Mouse (Mus musculus) ovary, postnatal 14 days (tissue): ENCODE measurements around the gene Lkaaear1.

Experiments
- DNase-seq: peaks from one replicate; pipeline ENCODE4 v3.0.0; 2022; ENCODE audit warnings: low spot score

Lkaaear1 gene

GRCm38 (mm10) chr2:181683381-181683780 is 14.9 kb downstream of the Lkaaear1 start:
- no peak for DNase-seq

- no peak for DNase-seq
Measured at GRCm38 (mm10) chr2:181681978-181682377, 16.3 kb downstream of the Lkaaear1 start.

GRCm38 (mm10) chr2:181680716-181681117 is 17.5 kb downstream of the Lkaaear1 start:
- no peak for DNase-seq

- no peak for DNase-seq
Measured at GRCm38 (mm10) chr2:181679951-181680715, 18.1 kb downstream of the Lkaaear1 start, which contains the start of gene Tcea2. TSS of gene Tcea2 (plus strand) at chr2:181680310.

DNA sequence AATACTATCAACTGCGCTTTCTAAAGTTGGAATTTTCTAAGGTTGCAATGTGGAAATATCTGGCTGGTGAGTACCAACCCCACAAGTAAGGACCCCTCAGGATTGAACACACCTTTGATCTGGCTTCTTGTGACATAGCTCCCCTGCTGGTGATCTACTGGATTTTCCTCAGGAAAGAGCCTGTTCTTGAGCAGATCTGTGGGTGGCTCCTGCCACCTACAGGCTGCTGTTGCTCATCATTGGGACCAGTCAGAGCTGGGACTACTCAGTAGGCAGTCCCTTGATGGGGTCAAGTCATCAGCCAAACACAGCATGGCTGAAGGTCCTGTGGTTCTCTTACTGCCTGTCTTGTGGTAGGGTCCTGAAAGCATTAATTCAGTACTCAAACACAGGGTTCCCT is 19.5 kb downstream of the Lkaaear1 start:
- DNase-seq: peak; percentile 59

GRCm38 (mm10) chr2:181677755-181678098 is 20.5 kb downstream of the Lkaaear1 start:
- DNase-seq: no peak

DNA sequence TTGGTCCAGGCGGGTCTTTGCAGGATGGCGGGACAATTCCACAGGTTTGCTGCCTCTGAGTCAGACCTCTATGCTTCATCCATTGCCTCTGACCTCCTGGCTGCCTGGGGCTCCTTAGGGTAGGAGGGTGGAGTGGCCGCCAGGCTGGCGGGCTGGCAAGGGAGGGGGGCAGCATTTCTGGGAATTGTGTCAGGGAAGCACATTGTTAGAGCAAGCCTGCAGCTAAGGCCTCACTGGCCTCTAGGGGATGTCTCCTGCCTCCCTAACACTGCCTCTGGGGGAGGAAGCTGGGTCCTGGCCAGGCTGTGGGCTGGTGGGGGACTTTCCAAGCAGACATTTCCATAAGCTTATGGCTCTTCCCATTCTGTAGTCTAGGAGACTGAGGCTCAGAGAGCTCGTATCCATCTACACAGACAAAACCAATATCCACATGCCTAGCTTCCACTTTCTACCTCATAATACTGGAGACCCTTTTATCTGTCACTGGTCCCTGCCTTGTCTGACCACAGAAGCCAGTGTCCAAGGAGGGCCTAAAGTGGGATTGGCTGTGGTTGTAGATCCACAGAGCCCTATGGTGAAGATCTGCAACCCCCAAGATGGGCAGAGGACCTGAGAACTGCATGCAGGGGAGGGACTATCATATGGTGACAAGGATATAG is 21.0 kb downstream of the Lkaaear1 start:
- no peak for DNase-seq

- no peak for DNase-seq
Measured at GRCm38 (mm10) chr2:181676424-181676823, 21.8 kb downstream of the Lkaaear1 start.

DNA sequence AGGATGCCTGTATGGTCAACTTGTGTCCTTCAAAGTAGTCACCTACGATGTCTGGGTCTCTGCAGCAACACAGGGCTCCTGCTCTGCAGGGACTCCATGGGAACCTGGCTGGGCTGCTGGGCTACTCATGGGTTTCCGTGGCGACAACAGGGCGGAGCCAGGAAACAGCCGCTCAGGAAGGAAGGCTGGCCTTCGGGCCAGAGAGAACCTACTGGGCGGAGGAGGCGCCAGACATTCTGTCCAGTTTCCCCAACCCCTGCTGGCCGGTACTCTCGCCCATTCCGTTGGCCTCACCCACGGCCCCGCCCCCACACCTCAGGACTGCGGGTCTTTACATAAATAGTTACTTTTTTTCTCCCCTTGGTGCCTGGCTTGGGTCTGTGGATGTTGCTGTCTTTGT is 22.8 kb downstream of the Lkaaear1 start:
- DNase-seq: peak; percentile 51

GRCm38 (mm10) chr2:181674934-181675333 is 23.3 kb downstream of the Lkaaear1 start:
- DNase-seq: no peak

DNA sequence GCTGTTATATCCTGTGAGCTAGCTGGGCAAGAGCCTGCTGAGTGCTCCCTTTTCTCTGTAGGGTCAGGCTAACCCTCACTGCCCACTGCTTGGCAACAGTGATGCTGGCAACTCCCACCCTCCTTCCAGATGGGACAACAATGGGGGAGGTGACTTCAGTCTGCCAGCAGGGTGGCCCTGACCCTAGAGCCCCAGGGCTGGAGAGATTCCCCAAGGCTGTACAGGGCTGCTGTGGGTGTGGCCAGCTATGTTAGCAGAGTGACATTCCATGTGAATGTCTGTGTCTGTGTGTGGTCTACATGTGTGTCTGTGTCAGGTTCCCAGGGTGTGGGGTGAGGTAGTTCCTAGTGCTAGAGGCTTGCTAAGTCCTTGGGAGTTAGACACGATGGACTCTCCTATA is 24.7 kb downstream of the Lkaaear1 start:
- DNase-seq: no peak

- DNase-seq: no peak
Measured at GRCm38 (mm10) chr2:181671984-181672383, 26.3 kb downstream of the Lkaaear1 start.

DNA sequence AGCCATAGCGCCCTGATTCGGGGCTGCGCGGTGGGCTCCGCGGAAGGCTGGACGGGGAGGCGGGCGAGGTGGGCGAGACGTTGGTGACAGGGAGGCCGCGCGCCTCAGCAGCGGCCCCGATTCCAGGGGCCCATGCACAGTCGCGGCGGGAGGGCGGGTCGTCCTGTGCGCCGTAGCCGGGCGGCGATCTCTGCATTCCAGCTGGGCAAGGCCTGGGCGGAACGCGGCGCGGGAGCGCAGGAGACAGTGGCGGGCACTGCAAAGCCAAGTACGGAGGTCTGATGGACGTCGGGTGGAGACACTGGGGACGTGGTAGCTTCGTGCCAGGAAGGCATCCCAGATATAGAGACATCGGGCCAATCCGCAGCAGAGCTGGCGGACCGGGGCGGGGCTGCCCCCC is 26.9 kb downstream of the Lkaaear1 start, which contains the start of gene Sox18:
Sox18 (minus strand) TSS at position 315 of the 400 bp plus-strand sequence.
- peak; percentile 45 for DNase-seq

DNA sequence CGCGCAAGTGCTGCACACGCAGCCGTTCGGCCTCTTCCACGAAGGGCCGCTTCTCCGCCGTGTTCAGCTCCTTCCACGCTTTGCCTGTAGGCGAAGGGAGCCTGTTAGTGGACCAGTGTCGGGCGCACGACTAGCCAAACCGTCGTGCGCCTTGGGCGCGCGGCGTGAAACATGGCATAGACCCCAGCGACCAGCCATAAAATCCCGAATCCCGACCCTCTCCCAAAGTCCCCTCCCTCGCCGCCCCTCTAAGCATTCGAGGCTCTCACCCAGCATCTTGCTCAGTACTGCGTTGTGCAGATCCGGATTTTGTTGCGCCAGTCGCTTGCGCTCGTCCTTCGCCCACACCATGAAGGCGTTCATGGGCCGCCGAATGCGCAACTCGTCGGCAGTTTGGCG is 27.3 kb downstream of the Lkaaear1 start:
- DNase-seq: no peak

DNA sequence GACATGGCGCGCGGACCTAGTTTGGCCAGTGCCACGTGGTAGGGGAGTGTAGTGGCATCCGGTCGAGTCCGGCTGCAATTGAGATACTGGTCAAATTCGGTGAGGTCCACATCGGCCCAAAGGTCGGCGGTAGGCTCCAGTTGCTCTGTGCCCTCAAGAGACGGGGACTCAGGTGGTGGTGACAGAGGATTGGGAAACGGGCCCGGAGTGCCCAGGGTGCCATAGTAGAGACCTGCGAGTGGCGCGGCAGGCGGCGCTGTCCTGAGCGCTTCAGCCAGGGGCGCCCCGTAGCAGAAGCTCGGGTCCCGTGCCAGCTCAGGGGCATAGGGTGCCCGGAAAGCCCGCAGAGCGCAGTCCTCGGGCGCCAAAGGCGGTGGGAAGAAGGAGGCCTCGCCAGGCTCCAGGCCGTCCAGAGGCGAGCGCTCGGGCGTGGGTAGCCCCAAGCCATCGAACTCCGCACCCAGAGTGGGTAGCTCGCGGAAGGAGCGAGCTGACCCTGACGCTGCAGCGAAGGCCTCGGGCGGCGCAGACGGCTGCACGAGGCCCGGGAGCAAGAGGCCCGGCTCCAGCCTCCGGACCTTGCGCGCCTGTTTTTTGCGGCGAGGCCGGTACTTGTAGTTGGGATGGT is 27.8 kb downstream of the Lkaaear1 start:
- no peak for DNase-seq

GRCm38 (mm10) chr2:181663298-181663630 is 35.0 kb downstream of the Lkaaear1 start:
- no peak for DNase-seq

GRCm38 (mm10) chr2:181662620-181663297 is 35.5 kb downstream of the Lkaaear1 start:
- no peak for DNase-seq

DNA sequence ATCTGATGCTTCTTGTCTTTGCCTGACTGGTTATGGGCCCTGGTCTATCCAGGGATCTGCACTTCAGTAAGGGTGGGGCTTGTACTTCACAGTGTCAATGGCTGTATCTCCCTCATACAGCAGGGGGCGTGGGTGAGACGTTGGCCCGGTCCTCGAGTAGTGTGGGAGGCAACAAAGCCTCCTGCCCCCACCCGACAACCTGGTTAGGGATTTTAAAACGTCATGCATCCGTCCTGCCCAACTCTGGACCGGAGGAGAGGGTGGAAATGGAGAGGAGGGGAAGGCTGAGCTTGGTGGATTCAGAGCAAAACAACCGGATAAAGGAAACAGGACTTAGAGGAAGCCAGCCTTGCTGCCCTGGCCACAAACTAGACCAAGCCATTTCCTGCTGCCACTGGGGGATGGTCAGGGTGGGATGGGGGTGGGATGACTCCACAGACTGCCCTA is 38.6 kb downstream of the Lkaaear1 start:
- peak; percentile 81 for DNase-seq

DNA sequence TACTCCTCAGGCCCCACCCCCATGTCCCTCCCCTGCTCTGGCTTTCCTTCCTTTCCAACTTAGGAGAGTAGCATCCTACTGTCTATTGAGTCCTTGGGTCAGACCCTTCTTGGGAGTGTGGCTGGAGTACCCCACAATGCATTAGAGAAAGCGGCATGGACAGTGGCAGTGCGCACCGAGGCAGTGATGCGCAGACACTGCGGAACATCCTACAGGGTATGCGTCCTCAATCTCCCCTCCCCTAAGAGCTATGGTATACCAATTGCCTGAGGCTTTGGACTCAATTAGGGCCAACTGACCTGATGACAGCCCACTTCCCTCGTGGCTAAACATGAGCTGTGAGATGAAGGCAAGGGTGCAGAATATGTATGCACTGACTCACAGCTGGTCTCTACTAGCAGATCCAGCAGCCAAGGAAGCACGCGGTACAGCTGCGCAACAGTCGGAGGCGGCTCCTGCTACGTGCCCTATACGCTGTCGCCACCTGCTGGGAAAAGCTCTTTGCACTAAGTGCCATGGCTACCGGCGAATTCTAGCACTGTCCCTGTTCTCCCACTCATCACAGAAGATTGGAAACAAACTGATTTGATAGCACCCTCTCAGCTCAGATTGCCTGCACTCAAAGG is 39.2 kb downstream of the Lkaaear1 start:
- DNase-seq: no peak

DNA sequence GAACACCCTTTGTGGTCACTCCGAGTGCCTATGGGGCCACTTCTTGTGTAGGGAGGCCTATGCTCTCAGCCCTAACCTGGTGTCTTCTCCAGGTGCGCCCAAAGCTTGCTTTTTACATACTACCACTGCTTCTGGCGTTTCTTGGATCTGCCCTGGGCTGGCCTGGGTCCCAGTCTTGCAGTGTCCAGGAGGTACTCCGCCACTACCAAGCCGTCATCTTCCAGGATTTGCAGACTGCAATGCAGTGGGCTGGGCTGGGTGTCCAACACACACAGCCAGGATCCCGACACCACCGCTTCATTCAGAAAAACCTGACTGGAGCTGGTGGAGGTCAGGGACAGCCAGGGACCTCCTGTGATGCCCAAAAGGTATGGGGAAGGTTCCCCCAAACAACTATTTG is 39.7 kb downstream of the Lkaaear1 start:
- no peak for DNase-seq

DNA sequence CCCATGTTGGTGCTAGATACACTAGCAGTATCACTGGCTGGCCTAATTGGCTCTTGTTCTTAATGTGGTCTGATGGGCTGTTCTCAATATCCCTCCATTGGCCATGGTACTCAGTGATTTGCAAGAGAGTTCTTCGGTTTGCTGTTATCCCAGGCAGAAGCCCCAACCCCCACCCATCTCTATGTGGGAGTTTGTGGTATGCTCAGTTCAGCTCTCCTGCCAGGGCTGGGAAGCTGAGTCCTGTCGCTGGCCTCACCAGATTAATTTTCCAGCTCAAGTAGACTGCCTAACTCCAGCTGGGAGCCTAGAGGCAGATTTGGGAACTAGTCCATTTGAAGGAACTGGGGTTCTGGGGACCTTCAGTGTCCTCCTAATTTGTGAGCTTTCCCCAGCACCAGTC is 40.8 kb downstream of the Lkaaear1 start:
- DNase-seq: no peak

GRCm38 (mm10) chr2:181656734-181657133 is 41.5 kb downstream of the Lkaaear1 start, which contains the start of gene Gm29797:
TSS of gene Gm29797 (plus strand) at chr2:181657034.
- no peak for DNase-seq
